Comparison of ENCODE assay signal across 11 mouse cellular contexts in genomic region chr1:179588230-179588629, GRCm38 (mm10). TPM values are rescaled to one million over a fixed set of nuclear protein-coding genes. Genes with fewer than 3 reads are reported as not detected.
DNase-seq lines count a peak whose midpoint lies in the region; ATAC-seq lines count a peak whose summit lies in the region.
"Had no signal": no experiment of that assay in that cellular context is flagged by ENCODE, and none has a peak within 500 bp of the region (broad histone marks: within the 10 kb centered on the region; RNA-seq: fewer than 3 reads in every experiment).

No protein-coding gene starts in this region.

- intact Hi-C loops in left cerebral cortex, postnatal 25 days (cut with DNase I) = no loop called here
- intact Hi-C loops in left cerebral cortex, postnatal 14 days (cut with DNase I) = no loop called here

- no peak for DNase-seq in forebrain, embryonic 10.5 days (ENCODE audit: extremely low spot score, low spot score)
- peak; percentile 34 to 57 for DNase-seq in left cerebral cortex, postnatal 25 days (ENCODE audit: low spot score in 2 of 2)
- DNase-seq in left cerebral cortex, postnatal 14 days (ENCODE audit: low spot score in 2 of 2) = no peak
- peak; percentile 75 to 86 for DNase-seq in cerebellum, postnatal 14 days
- DNase-seq in layer of hippocampus, postnatal 10 days (ENCODE audit: low spot score in 2 of 2) = peak; percentile 41 to 49
- DNase-seq in embryo, embryonic 9.5 days (ENCODE audit: extremely low spot score) = no peak
- DNase-seq: adrenal gland, postnatal 36 days had no signal

- ATAC-seq in forebrain, embryonic 15.5 days (replicated peaks) = peak; percentile 71
- ATAC-seq in kidney, embryonic 16.5 days (ENCODE audit: low FRiP score, low TSS enrichment) = no peak

- H3K4me2 ChIP-seq in forebrain, embryonic 15.5 days (replicated peaks) = no peak overlapping the region
- H3K4me2 ChIP-seq in kidney, embryonic 16.5 days (replicated peaks; ENCODE audit: low read depth, low read length) = no peak overlapping the region
- H3K4me2 ChIP-seq: limb, embryonic 13.5 days; stomach, embryonic 15.5 days had no signal

- no peak overlapping the region for H3K4me3 ChIP-seq in forebrain, embryonic 15.5 days
- H3K4me3 ChIP-seq in forebrain, embryonic 10.5 days = no peak overlapping the region
- no peak overlapping the region for H3K4me3 ChIP-seq in kidney, embryonic 16.5 days (ENCODE audit: low read length)
- H3K4me3 ChIP-seq: limb, embryonic 13.5 days; stomach, embryonic 15.5 days had no signal

- H3K27ac ChIP-seq in forebrain, embryonic 15.5 days (replicated peaks) = peak overlapping the region; percentile 59
- H3K27ac ChIP-seq in forebrain, embryonic 10.5 days = no peak overlapping the region
- no peak overlapping the region for H3K27ac ChIP-seq in kidney, embryonic 16.5 days (ENCODE audit: low read length)
- H3K27ac ChIP-seq: limb, embryonic 13.5 days; stomach, embryonic 15.5 days had no signal

- H3K9me3 ChIP-seq in forebrain, embryonic 15.5 days = no peaks in the 10 kb centered on the region
- H3K9me3 ChIP-seq in forebrain, embryonic 10.5 days = no peaks in the 10 kb centered on the region
- no peaks in the 10 kb centered on the region for H3K9me3 ChIP-seq in kidney, embryonic 16.5 days (ENCODE audit: low read length)
- H3K9me3 ChIP-seq: limb, embryonic 13.5 days; stomach, embryonic 15.5 days had no signal

- no peaks in the 10 kb centered on the region for H3K27me3 ChIP-seq in forebrain, embryonic 15.5 days
- H3K27me3 ChIP-seq in forebrain, embryonic 10.5 days (ENCODE audit: poor library complexity, severe bottlenecking) = no peaks in the 10 kb centered on the region
- no peaks in the 10 kb centered on the region for H3K27me3 ChIP-seq in kidney, embryonic 16.5 days (ENCODE audit: insufficient read depth, low read length)
- H3K27me3 ChIP-seq: limb, embryonic 13.5 days; stomach, embryonic 15.5 days had no signal

- peaks cover 38% of the 10 kb centered on the region for H3K4me1 ChIP-seq in forebrain, embryonic 15.5 days
- H3K4me1 ChIP-seq in forebrain, embryonic 10.5 days = peaks cover 23% of the 10 kb centered on the region
- peaks cover 15% of the 10 kb centered on the region for H3K4me1 ChIP-seq in kidney, embryonic 16.5 days (ENCODE audit: insufficient read depth, low read length)

- WGBS in forebrain, embryonic 15.5 days = 50% methylated on average over 4 of the region's 4 CpGs
- WGBS in forebrain, embryonic 10.5 days = 91% methylated on average over 4 of the region's 4 CpGs
- 73% methylated on average over 4 of the region's 4 CpGs for WGBS in kidney, embryonic 16.5 days

- H3K36me3 ChIP-seq in forebrain, embryonic 15.5 days = peaks cover 7% of the 10 kb centered on the region; the same call in 1 of the 2 replicates
- peaks cover 7% of the 10 kb centered on the region; the same call in 1 of the 2 replicates for H3K36me3 ChIP-seq in forebrain, embryonic 10.5 days (replicated peaks)
- no peaks in the 10 kb centered on the region; the same call in 1 of the 2 replicates for H3K36me3 ChIP-seq in kidney, embryonic 16.5 days (ENCODE audit: insufficient read depth, low read length)

- no peak overlapping the region for H3K9ac ChIP-seq in forebrain, embryonic 15.5 days (replicated peaks)
- H3K9ac ChIP-seq in kidney, embryonic 16.5 days (replicated peaks; ENCODE audit: low read length) = no peak overlapping the region
- H3K9ac ChIP-seq: limb, embryonic 13.5 days; stomach, embryonic 15.5 days had no signal

RNA-seq across cellular contexts. Expression of gene Cnst, which starts 42.1 kb away (rescaled TPM):
- polyA plus RNA-seq in forebrain, embryonic 15.5 days (2015; fragmentation: Nextera tagmentation; extraction: Ambion mirVana) = 29.9 and 32.1 TPM in 2 replicates
- polyA plus RNA-seq in forebrain, embryonic 10.5 days (2016; fragmentation: Nextera tagmentation; extraction: Ambion mirVana) = 17.4 and 18.5 TPM in 2 replicates
- total RNA-seq in left cerebral cortex, postnatal 25 days (2021) = 10 to 100 TPM; 35.4 to 37.6 TPM
- total RNA-seq in left cerebral cortex, postnatal 14 days (2021) = 10 to 100 TPM; 33.8 to 34.1 TPM
- total RNA-seq in layer of hippocampus, postnatal 10 days (2021) = 10 to 100 TPM; 28.8 to 30.0 TPM
- polyA plus RNA-seq in kidney, embryonic 16.5 days (2015; fragmentation: Nextera tagmentation; extraction: Ambion mirVana) = 16.3 and 16.5 TPM in 2 replicates

RNA-seq across cellular contexts. Expression of gene Tfb2m, which starts 42.2 kb away (rescaled TPM):
- 37.9 and 39.4 TPM in 2 replicates for polyA plus RNA-seq in forebrain, embryonic 15.5 days (2015; fragmentation: Nextera tagmentation; extraction: Ambion mirVana)
- polyA plus RNA-seq in forebrain, embryonic 10.5 days (2016; fragmentation: Nextera tagmentation; extraction: Ambion mirVana) = 22.9 and 27.2 TPM in 2 replicates
- total RNA-seq in left cerebral cortex, postnatal 25 days (2021) = 10 to 100 TPM; 25.0 to 25.6 TPM
- 10 to 100 TPM; 22.3 to 27.0 TPM for total RNA-seq in left cerebral cortex, postnatal 14 days (2021)
- total RNA-seq in layer of hippocampus, postnatal 10 days (2021) = 10 to 100 TPM; 26.6 to 27.8 TPM
- 27.1 and 38.0 TPM in 2 replicates for polyA plus RNA-seq in kidney, embryonic 16.5 days (2015; fragmentation: Nextera tagmentation; extraction: Ambion mirVana)

Comparison
In these comparisons a context has a peak if more than half of its experiments do, and no peak if none do; other contexts are left out.
1. DNase-seq: peak in left cerebral cortex, postnatal 25 days (2 of 2), cerebellum, postnatal 14 days (2 of 2) and layer of hippocampus, postnatal 10 days (2 of 2); none in forebrain, embryonic 10.5 days (single experiment), left cerebral cortex, postnatal 14 days (0 of 2) and embryo, embryonic 9.5 days (single experiment).